Mouse (Mus musculus) intestine, embryonic 14.5 days (tissue): Measurements from ENCODE around the gene Arhgap10. TPM values are rescaled to one million over a fixed set of nuclear protein-coding genes. Genes with fewer than 3 reads are reported as not detected.

ENCODE experiments used
- ATAC-seq: fragments of 200-750 bp; cut with Nextera tagmentation; replicated peaks from 2 replicates; pipeline ENCODE4 v1.8.0; 2017; ENCODE audit warnings: low read depth, moderate number of reproducible peaks, moderate TSS enrichment, moderate library complexity; ENCODE audit not compliant: low FRiP score, low TSS enrichment
- DNase-seq: peaks from one replicate; pipeline ENCODE4 v3.0.0-alpha.2; 2018; ENCODE audit warnings: low spot score
- H3K27ac ChIP-seq: fragments of 300-500 bp; sonication (generic); 2 replicates; pipeline ENCODE4 v1.5.1; 2014; ENCODE audit warnings: low read depth, mild to moderate bottlenecking, control low read depth
- H3K27me3 ChIP-seq: fragments of 300-500 bp; sonication (generic); replicated peaks from 2 replicates; pipeline ENCODE4 v1.6.1; 2014; ENCODE audit warnings: low read length, control low read depth; ENCODE audit not compliant: control insufficient read depth, insufficient read depth
- H3K36me3 ChIP-seq: fragments of 300-500 bp; sonication (generic); 2 replicates; pipeline ENCODE4 v1.6.1; 2014; ENCODE audit warnings: low read length, control low read depth; ENCODE audit not compliant: control insufficient read depth, insufficient read depth
- H3K4me1 ChIP-seq: fragments of 300-500 bp; sonication (generic); replicated peaks from 2 replicates; pipeline ENCODE4 v1.6.1; 2014; ENCODE audit warnings: low read length, control low read depth, mixed read lengths; ENCODE audit not compliant: control insufficient read depth, insufficient read depth
- H3K4me2 ChIP-seq: fragments of 300-500 bp; sonication (generic); 2 replicates; pipeline ENCODE4 v1.6.1; 2014; ENCODE audit warnings: low read length
- H3K4me3 ChIP-seq: fragments of 300-500 bp; sonication (generic); 2 replicates; pipeline ENCODE4 v1.5.1; 2014; ENCODE audit warnings: low read depth, low read length, control low read depth, mixed read lengths
- H3K9ac ChIP-seq: fragments of 300-500 bp; sonication (generic); 2 replicates; pipeline ENCODE4 v1.6.1; 2014; ENCODE audit warnings: mild to moderate bottlenecking, low read length
- H3K9me3 ChIP-seq: fragments of 300-500 bp; sonication (generic); 2 replicates; pipeline ENCODE4 v1.6.1; 2016; ENCODE audit warnings: low read length, control low read depth; ENCODE audit not compliant: control insufficient read depth
- WGBS: fragments of 180-500 bp; shearing (Covaris S2); extraction: QIAGEN DNeasy Blood & Tissue Kit; methylation state at CpG from one replicate; pipeline ENCODE4 v1.1.7; 2014; 5-methylcytosine and 5-hydroxymethylcytosine counted together
- polyA plus RNA-seq: library from polyadenylated mRNA; unstranded; fragments of >200 nt; fragmentation: Nextera tagmentation; extraction: Ambion mirVana; gene quantifications from 2 replicates; pipeline ENCODE4 v1.2.1, GENCODE M21; 2014

Gene Arhgap10
- polyA plus RNA-seq, 1 experiment from 2014 or later: 33.6 TPM

GRCm38 (mm10) chr8:77538256-77538655 is 20.5 kb upstream of the Arhgap10 start:
- 88% methylated on average over 1 of the region's 1 CpGs for WGBS
- H3K36me3 ChIP-seq: no peaks in the 10 kb centered on the region
- ATAC-seq: no peak

GRCm38 (mm10) chr8:77536821-77537220 is 19.1 kb upstream of the Arhgap10 start:
- DNase-seq (no peak), ATAC-seq (no peak)
- Histone ChIP-seq H3K36me3 (no peaks in the 10 kb centered on the region), H3K4me3 (no peak overlapping the region), H3K27ac (no peak overlapping the region), H3K9ac (no peak overlapping the region), H3K4me1 (no peaks in the 10 kb centered on the region), H3K9me3 (no peaks in the 10 kb centered on the region), H3K4me2 (no peak overlapping the region), H3K27me3 (no peaks in the 10 kb centered on the region)
- 80% methylated on average over 12 of the region's 12 CpGs for WGBS

More at GRCm38 (mm10) chr8:77538256-77538655, 20.5 kb upstream of the Arhgap10 start:
- no peaks in the 10 kb centered on the region for H3K9me3 ChIP-seq
- H3K27me3 ChIP-seq: no peaks in the 10 kb centered on the region
- no peak for DNase-seq
- H3K4me1 ChIP-seq: no peaks in the 10 kb centered on the region
- no peak overlapping the region for H3K4me3 ChIP-seq
- no peak overlapping the region for H3K27ac ChIP-seq
- no peak overlapping the region for H3K4me2 ChIP-seq
- no peak overlapping the region for H3K9ac ChIP-seq

- no peaks in the 10 kb centered on the region for H3K4me1 ChIP-seq
- no peaks in the 10 kb centered on the region for H3K27me3 ChIP-seq
- H3K27ac ChIP-seq: no peak overlapping the region
- no peak for DNase-seq
- no peak overlapping the region for H3K4me3 ChIP-seq
- no peak overlapping the region for H3K9ac ChIP-seq
- no peak for ATAC-seq
- H3K4me2 ChIP-seq: no peak overlapping the region
- H3K36me3 ChIP-seq: no peaks in the 10 kb centered on the region
- no peaks in the 10 kb centered on the region for H3K9me3 ChIP-seq
- 74% methylated on average over 5 of the region's 5 CpGs for WGBS
Measured at GRCm38 (mm10) chr8:77535026-77535595, 17.4 kb upstream of the Arhgap10 start.

GRCm38 (mm10) chr8:77534358-77534992 is 16.7 kb upstream of the Arhgap10 start:
- Histone ChIP-seq H3K4me2 (no peak overlapping the region), H3K36me3 (no peaks in the 10 kb centered on the region), H3K27ac (no peak overlapping the region), H3K9ac (no peak overlapping the region), H3K4me1 (no peaks in the 10 kb centered on the region), H3K4me3 (no peak overlapping the region), H3K27me3 (no peaks in the 10 kb centered on the region), H3K9me3 (no peaks in the 10 kb centered on the region)
- ATAC-seq: no peak
- WGBS: 69% methylated on average over 8 of the region's 8 CpGs
- DNase-seq: no peak

- H3K4me2 ChIP-seq: no peak overlapping the region
- DNase-seq: no peak
- H3K4me3 ChIP-seq: no peak overlapping the region
- no peak overlapping the region for H3K9ac ChIP-seq
- no peak overlapping the region for H3K27ac ChIP-seq
- ATAC-seq: no peak
- no peaks in the 10 kb centered on the region for H3K27me3 ChIP-seq
- H3K9me3 ChIP-seq: no peaks in the 10 kb centered on the region
- no peaks in the 10 kb centered on the region for H3K36me3 ChIP-seq
- peaks cover 4% of the 10 kb centered on the region; the same call in 1 of the 2 replicates for H3K4me1 ChIP-seq
- 85% methylated on average over 8 of the region's 8 CpGs for WGBS
Measured at GRCm38 (mm10) chr8:77526130-77526529, 8.4 kb upstream of the Arhgap10 start.

GRCm38 (mm10) chr8:77524906-77525305 is 7.2 kb upstream of the Arhgap10 start:
- H3K27me3 ChIP-seq: no peaks in the 10 kb centered on the region
- DNase-seq (no peak), ATAC-seq (no peak)
- WGBS: 94% methylated on average over 2 of the region's 2 CpGs
- peaks cover 4% of the 10 kb centered on the region; the same call in 1 of the 2 replicates for H3K4me1 ChIP-seq
- H3K4me3 ChIP-seq: no peak overlapping the region
- no peaks in the 10 kb centered on the region for H3K36me3 ChIP-seq
- H3K9ac ChIP-seq: no peak overlapping the region
- H3K27ac ChIP-seq: no peak overlapping the region
- H3K4me2 ChIP-seq: no peak overlapping the region
- no peaks in the 10 kb centered on the region for H3K9me3 ChIP-seq

- DNase-seq (no peak), ATAC-seq (no peak)
- 57% methylated on average over 14 of the region's 14 CpGs for WGBS
- Histone ChIP-seq H3K9me3 (no peaks in the 10 kb centered on the region), H3K4me2 (peak overlapping the region; percentile 3; the same call in 1 of the 2 replicates), H3K9ac (no peak overlapping the region), H3K27ac (no peak overlapping the region), H3K36me3 (no peaks in the 10 kb centered on the region), H3K27me3 (no peaks in the 10 kb centered on the region), H3K4me1 (peaks cover 4% of the 10 kb centered on the region; the same call in 1 of the 2 replicates), H3K4me3 (no peak overlapping the region)
Measured at GRCm38 (mm10) chr8:77524018-77524615, 6.4 kb upstream of the Arhgap10 start.

GRCm38 (mm10) chr8:77522984-77523383 is 5.2 kb upstream of the Arhgap10 start:
- H3K4me1 ChIP-seq: peaks cover 4% of the 10 kb centered on the region; the same call in 1 of the 2 replicates
- H3K27ac ChIP-seq: no peak overlapping the region
- no peak overlapping the region for H3K4me2 ChIP-seq
- H3K9ac ChIP-seq: no peak overlapping the region
- DNase-seq (no peak), ATAC-seq (no peak)
- H3K36me3 ChIP-seq: no peaks in the 10 kb centered on the region
- H3K27me3 ChIP-seq: no peaks in the 10 kb centered on the region
- H3K9me3 ChIP-seq: no peaks in the 10 kb centered on the region
- 72% methylated on average over 8 of the region's 8 CpGs for WGBS
- no peak overlapping the region for H3K4me3 ChIP-seq
